ENCODE assay signal across 12 mouse cellular contexts in genomic region chr16:44238835-44239263, GRCm38 (mm10).
DNase-seq lines count a peak whose midpoint lies in the region; ATAC-seq and TF ChIP-seq lines count a peak whose summit lies in the region.
"Had no signal": no experiment of that assay in that cellular context is flagged by ENCODE, and none has a peak within 500 bp of the region (broad histone marks: within the 10 kb centered on the region; RNA-seq: fewer than 3 reads in every experiment).

No protein-coding gene starts in this region.

- peak; percentile 33; the same call in 1 of the 2 replicates for ATAC-seq in forebrain, embryonic 15.5 days (replicated peaks)
- no peak for ATAC-seq in forebrain, embryonic 11.5 days (replicated peaks; ENCODE audit: low FRiP score)
- no peak for ATAC-seq in midbrain, postnatal 0 days (ENCODE audit: low FRiP score)
- no peak for ATAC-seq in midbrain, embryonic 15.5 days (replicated peaks)
- no peak for ATAC-seq in hindbrain, embryonic 13.5 days (ENCODE audit: low FRiP score)
- ATAC-seq in midbrain, embryonic 13.5 days = no peak

- H3K4me3 ChIP-seq in forebrain, embryonic 15.5 days = no peak overlapping the region
- no peak overlapping the region for H3K4me3 ChIP-seq in forebrain, embryonic 11.5 days (ENCODE audit: low read depth, low read length)
- no peak overlapping the region for H3K4me3 ChIP-seq in midbrain, postnatal 0 days (ENCODE audit: low read depth, low read length)
- H3K4me3 ChIP-seq in midbrain, embryonic 15.5 days = no peak overlapping the region
- no peak overlapping the region for H3K4me3 ChIP-seq in hindbrain, embryonic 13.5 days
- H3K4me3 ChIP-seq in midbrain, embryonic 13.5 days (replicated peaks) = no peak overlapping the region
- H3K4me3 ChIP-seq: neural tube, embryonic 13.5 days had no signal

- no peaks in the 10 kb centered on the region for H3K36me3 ChIP-seq in forebrain, embryonic 15.5 days
- H3K36me3 ChIP-seq in forebrain, embryonic 11.5 days (ENCODE audit: control insufficient read depth, insufficient read depth, low read length) = no peaks in the 10 kb centered on the region
- H3K36me3 ChIP-seq in midbrain, postnatal 0 days (ENCODE audit: insufficient read depth, low read length) = no peaks in the 10 kb centered on the region
- H3K36me3 ChIP-seq in midbrain, embryonic 15.5 days (replicated peaks) = no peaks in the 10 kb centered on the region
- no peaks in the 10 kb centered on the region for H3K36me3 ChIP-seq in hindbrain, embryonic 13.5 days
- H3K36me3 ChIP-seq in midbrain, embryonic 13.5 days = no peaks in the 10 kb centered on the region
- H3K36me3 ChIP-seq: neural tube, embryonic 13.5 days had no signal

- no peaks in the 10 kb centered on the region for H3K9me3 ChIP-seq in forebrain, embryonic 15.5 days
- no peaks in the 10 kb centered on the region for H3K9me3 ChIP-seq in forebrain, embryonic 11.5 days (ENCODE audit: control insufficient read depth, low read length)
- H3K9me3 ChIP-seq in midbrain, postnatal 0 days (ENCODE audit: low read length) = no peaks in the 10 kb centered on the region
- no peaks in the 10 kb centered on the region for H3K9me3 ChIP-seq in midbrain, embryonic 15.5 days
- H3K9me3 ChIP-seq in hindbrain, embryonic 13.5 days = no peaks in the 10 kb centered on the region
- H3K9me3 ChIP-seq in midbrain, embryonic 13.5 days = no peaks in the 10 kb centered on the region
- H3K9me3 ChIP-seq: neural tube, embryonic 13.5 days had no signal

- H3K27ac ChIP-seq in forebrain, embryonic 15.5 days (replicated peaks) = no peak overlapping the region
- H3K27ac ChIP-seq in forebrain, embryonic 11.5 days (ENCODE audit: low read depth, low read length) = no peak overlapping the region
- no peak overlapping the region for H3K27ac ChIP-seq in midbrain, postnatal 0 days (ENCODE audit: low read depth, low read length)
- H3K27ac ChIP-seq in midbrain, embryonic 15.5 days = no peak overlapping the region
- no peak overlapping the region for H3K27ac ChIP-seq in hindbrain, embryonic 13.5 days
- H3K27ac ChIP-seq in midbrain, embryonic 13.5 days = no peak overlapping the region
- H3K27ac ChIP-seq: neural tube, embryonic 13.5 days had no signal

- no peaks in the 10 kb centered on the region for H3K27me3 ChIP-seq in forebrain, embryonic 15.5 days
- no peaks in the 10 kb centered on the region for H3K27me3 ChIP-seq in forebrain, embryonic 11.5 days (ENCODE audit: control insufficient read depth, insufficient read depth, low read length)
- H3K27me3 ChIP-seq in midbrain, postnatal 0 days (ENCODE audit: insufficient read depth, low read length) = no peaks in the 10 kb centered on the region
- no peaks in the 10 kb centered on the region for H3K27me3 ChIP-seq in midbrain, embryonic 15.5 days (replicated peaks)
- no peaks in the 10 kb centered on the region for H3K27me3 ChIP-seq in hindbrain, embryonic 13.5 days
- H3K27me3 ChIP-seq in midbrain, embryonic 13.5 days = no peaks in the 10 kb centered on the region
- H3K27me3 ChIP-seq: neural tube, embryonic 13.5 days had no signal

- no peaks in the 10 kb centered on the region for H3K4me1 ChIP-seq in forebrain, embryonic 15.5 days
- no peaks in the 10 kb centered on the region for H3K4me1 ChIP-seq in forebrain, embryonic 11.5 days (replicated peaks; ENCODE audit: control insufficient read depth, insufficient read depth, low read length)
- no peaks in the 10 kb centered on the region for H3K4me1 ChIP-seq in midbrain, postnatal 0 days (ENCODE audit: insufficient read depth, low read length)
- H3K4me1 ChIP-seq in midbrain, embryonic 15.5 days = no peaks in the 10 kb centered on the region
- no peaks in the 10 kb centered on the region for H3K4me1 ChIP-seq in hindbrain, embryonic 13.5 days (replicated peaks)
- no peaks in the 10 kb centered on the region for H3K4me1 ChIP-seq in midbrain, embryonic 13.5 days (replicated peaks)
- H3K4me1 ChIP-seq: neural tube, embryonic 13.5 days had no signal

- WGBS in forebrain, embryonic 15.5 days = 49% methylated on average over 10 of the region's 10 CpGs
- 66% methylated on average over 10 of the region's 10 CpGs for WGBS in forebrain, embryonic 11.5 days
- WGBS in midbrain, postnatal 0 days = 63% methylated on average over 10 of the region's 10 CpGs
- 64% methylated on average over 10 of the region's 10 CpGs for WGBS in midbrain, embryonic 15.5 days
- WGBS in hindbrain, embryonic 13.5 days = 62% methylated on average over 10 of the region's 10 CpGs
- 62% methylated on average over 10 of the region's 10 CpGs for WGBS in midbrain, embryonic 13.5 days

- H3K4me2 ChIP-seq in forebrain, embryonic 15.5 days (replicated peaks) = no peak overlapping the region
- H3K4me2 ChIP-seq in forebrain, embryonic 11.5 days (ENCODE audit: low read depth, low read length, severe bottlenecking) = no peak overlapping the region
- no peak overlapping the region for H3K4me2 ChIP-seq in midbrain, postnatal 0 days (ENCODE audit: low read depth, low read length, poor library complexity, severe bottlenecking)
- no peak overlapping the region for H3K4me2 ChIP-seq in midbrain, embryonic 15.5 days
- no peak overlapping the region for H3K4me2 ChIP-seq in hindbrain, embryonic 13.5 days
- H3K4me2 ChIP-seq in midbrain, embryonic 13.5 days (replicated peaks) = no peak overlapping the region
- H3K4me2 ChIP-seq: neural tube, embryonic 13.5 days had no signal

- no peak for DNase-seq in forebrain, embryonic 11.5 days (ENCODE audit: low spot score)
- peak; percentile 6 for DNase-seq in midbrain, postnatal 0 days (ENCODE audit: low spot score)
- peak; percentile 31 to 47 for DNase-seq in layer of hippocampus, postnatal 36 days
- no peak for DNase-seq in retina, postnatal 1 day
- DNase-seq: cerebellum, postnatal 14 days; kidney, postnatal 10 days; lung, postnatal 36 days had no signal

- no peak for TF ChIP-seq CTCF in midbrain, postnatal 0 days (IDR thresholded peaks at IDR 0.05)

- H3K9ac ChIP-seq in forebrain, embryonic 15.5 days (replicated peaks) = no peak overlapping the region
- no peak overlapping the region for H3K9ac ChIP-seq in forebrain, embryonic 11.5 days (ENCODE audit: low read length)
- H3K9ac ChIP-seq in midbrain, postnatal 0 days (replicated peaks; ENCODE audit: low read length, poor library complexity, severe bottlenecking) = no peak overlapping the region
- no peak overlapping the region for H3K9ac ChIP-seq in midbrain, embryonic 15.5 days
- H3K9ac ChIP-seq in hindbrain, embryonic 13.5 days = no peak overlapping the region
- no peak overlapping the region for H3K9ac ChIP-seq in midbrain, embryonic 13.5 days (replicated peaks)
- H3K9ac ChIP-seq: neural tube, embryonic 13.5 days had no signal

Comparison
In these comparisons a context has a peak if more than half of its experiments do, and no peak if none do; other contexts are left out.
1. DNase-seq: peak in midbrain, postnatal 0 days (single experiment) and layer of hippocampus, postnatal 36 days (2 of 2); none in forebrain, embryonic 11.5 days (single experiment) and retina, postnatal 1 day (single experiment).